Mouse (Mus musculus) brown adipose tissue, adult 24 weeks (tissue): Measurements from ENCODE around the gene Idh3a. TPM values are rescaled to one million over a fixed set of nuclear protein-coding genes. Genes with fewer than 3 reads are reported as not detected.

Experiments
- H3K27ac ChIP-seq: fragments of 200-500 bp; replicated peaks from 2 replicates; pipeline ENCODE4 v1.5.1; 2012; ENCODE audit warnings: low read depth, mild to moderate bottlenecking, low read length
- H3K4me1 ChIP-seq: fragments of 200-500 bp; 2 replicates; pipeline ENCODE4 v1.6.1; 2012; ENCODE audit warnings: low read length, mixed read lengths; ENCODE audit not compliant: control insufficient read depth, insufficient read depth, insufficient read length
- H3K4me3 ChIP-seq: fragments of 200-500 bp; 2 replicates; pipeline ENCODE4 v1.5.1; 2012; ENCODE audit warnings: low read depth, mild to moderate bottlenecking, low read length, moderate library complexity; ENCODE audit not compliant: insufficient read depth
- polyA plus RNA-seq: library from polyadenylated mRNA; stranded (reverse); fragments of >200 nt; gene quantifications from 2 replicates; pipeline ENCODE4 v1.2.4, GENCODE M21; 2012; ENCODE audit not compliant: missing spikeins, insufficient read depth, insufficient read length

Gene Idh3a
- polyA plus RNA-seq, 1 experiment, result 1,665 TPM

DNA sequence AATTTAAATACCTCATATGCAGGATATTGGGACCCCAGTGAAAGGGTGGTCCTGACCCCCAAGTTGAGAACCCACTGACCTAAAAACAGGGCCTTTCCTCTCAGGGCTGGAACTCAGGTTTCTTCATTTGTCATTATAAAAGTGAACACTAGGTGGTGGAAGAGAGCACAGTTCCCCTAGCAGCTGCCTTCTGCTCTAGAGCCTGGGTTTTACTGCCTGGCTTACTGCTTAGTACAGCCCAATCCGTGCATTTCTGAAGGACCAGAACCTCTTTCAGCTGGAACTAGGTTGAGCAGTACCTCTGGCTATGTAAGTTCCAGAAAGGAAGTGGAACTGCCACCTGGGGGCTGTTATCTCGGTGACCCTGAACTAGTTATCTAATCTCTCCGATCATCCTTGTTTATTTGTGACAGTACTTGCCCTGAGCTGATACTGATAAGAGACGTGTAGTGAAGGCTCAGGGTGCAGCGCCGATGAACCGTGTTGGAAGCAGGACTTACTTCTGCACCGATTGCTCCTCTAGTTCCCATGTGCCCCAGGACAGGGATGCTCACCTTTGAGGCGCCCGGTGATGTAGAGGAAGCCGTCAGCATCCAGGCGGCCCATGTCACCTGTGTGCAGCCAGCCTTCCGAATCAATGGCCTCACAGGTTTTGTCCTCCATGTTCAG lies 28.2 kb downstream of the Idh3a start:
- no peak overlapping the region for H3K27ac ChIP-seq
- H3K4me1 ChIP-seq, result no peaks in the 10 kb centered on the region
- no peak overlapping the region for H3K4me3 ChIP-seq

GRCm38 (mm10) chr9:54627240-54627639 lies 41.1 kb downstream of the Idh3a start:
- no peaks in the 10 kb centered on the region for H3K4me1 ChIP-seq
- no peak overlapping the region for H3K4me3 ChIP-seq
- no peak overlapping the region for H3K27ac ChIP-seq

- Histone ChIP-seq H3K4me3 (no peak overlapping the region), H3K4me1 (no peaks in the 10 kb centered on the region), H3K27ac (no peak overlapping the region)
These were observed 42.6 kb downstream of the Idh3a start for GRCm38 (mm10) chr9:54628752-54629151.

DNA sequence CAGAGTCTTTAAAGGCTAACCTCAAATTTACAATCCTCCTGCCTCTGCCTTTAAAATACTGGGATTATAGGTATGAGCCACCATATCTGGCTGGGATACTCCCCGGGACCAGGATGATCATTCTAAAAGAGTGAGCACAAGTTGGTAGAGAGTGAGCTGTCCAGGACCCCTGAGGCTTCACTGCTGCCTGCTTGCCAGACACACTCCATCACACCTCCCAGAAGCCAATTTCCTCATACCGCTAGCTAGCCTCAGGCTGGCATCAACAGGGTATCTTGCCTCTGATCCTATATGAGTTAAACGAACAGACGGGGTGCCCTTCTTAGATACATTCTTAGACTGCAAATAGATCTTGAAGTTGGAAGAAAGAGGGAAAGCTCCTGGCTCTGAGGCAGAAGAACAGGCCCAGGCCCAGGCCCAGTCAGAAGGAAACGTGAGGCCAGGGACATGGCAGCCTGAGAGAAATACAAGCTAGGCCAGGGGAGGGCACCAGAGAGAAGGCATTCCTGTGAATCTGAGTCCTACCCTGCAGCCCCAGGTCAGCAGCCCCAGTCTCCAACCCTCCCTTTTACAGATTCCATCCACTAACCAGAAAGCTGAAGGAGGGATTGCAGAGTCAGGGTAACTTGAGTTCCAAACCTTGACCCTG lies 43.6 kb downstream of the Idh3a start:
- Histone ChIP-seq H3K4me1 (no peaks in the 10 kb centered on the region), H3K4me3 (no peak overlapping the region), H3K27ac (no peak overlapping the region)

DNA sequence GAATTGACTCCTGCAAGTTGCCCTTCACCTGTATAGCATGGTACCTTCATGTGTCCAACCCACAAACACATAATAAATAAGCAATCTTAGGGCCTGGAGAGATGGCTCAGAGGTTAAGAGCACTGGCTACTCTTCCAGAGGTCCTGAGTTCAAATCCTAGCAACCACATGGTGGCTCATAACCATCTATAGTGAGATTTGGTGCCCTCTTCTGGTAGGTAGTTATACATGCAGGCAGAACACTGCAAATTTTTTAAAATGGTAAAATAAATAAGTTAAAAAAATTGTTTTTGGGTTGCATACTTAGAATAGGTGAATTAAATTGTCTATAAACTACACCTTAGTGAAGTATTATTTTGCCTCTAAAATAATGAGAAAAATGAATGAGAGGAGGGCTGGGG lies 44.8 kb downstream of the Idh3a start:
- no peak overlapping the region for H3K27ac ChIP-seq
- H3K4me1 ChIP-seq, result no peaks in the 10 kb centered on the region
- no peak overlapping the region for H3K4me3 ChIP-seq

GRCm38 (mm10) chr9:54633401-54633800 lies 47.3 kb downstream of the Idh3a start:
- no peak overlapping the region for H3K27ac ChIP-seq
- no peak overlapping the region for H3K4me3 ChIP-seq
- H3K4me1 ChIP-seq, result no peaks in the 10 kb centered on the region

DNA sequence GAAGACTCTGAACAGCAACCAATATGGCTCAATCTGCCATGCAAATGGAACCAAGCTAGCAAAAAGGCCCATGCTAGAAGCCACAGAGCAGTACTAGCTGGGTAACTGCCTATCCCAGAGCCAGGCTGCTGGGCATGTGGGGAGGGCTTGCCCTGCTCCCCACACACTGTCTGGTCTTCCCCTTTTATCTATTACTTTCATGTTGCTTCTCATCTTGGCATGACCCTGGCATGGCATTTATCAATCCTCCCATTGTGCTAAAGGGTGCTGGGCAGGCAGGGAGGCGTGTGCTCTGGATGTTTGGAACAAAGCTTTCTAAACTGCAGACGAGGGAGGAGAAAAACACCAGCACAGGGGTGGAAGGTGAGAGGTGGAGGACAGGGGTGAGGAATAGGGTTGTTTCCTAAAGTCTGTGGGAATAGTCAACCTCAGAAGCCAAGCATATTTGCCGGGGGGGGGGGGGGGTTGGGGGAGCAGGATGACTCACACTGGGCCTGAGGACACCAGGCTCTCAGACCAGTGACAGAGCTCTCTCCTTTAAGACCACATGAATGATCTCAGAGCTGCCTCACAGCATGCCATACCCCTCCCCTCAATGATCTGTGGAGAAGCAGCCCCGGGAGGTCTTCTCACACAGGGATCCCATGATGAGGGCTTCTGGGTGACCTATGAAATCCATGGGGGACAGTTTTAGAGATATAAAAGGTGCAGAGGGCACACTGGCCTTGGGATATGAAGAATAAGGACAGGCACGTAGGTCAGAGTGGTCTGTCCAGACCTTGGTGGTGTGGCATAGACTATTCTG lies 51.6 kb downstream of the Idh3a start:
- Histone ChIP-seq H3K4me1 (peaks cover 11% of the 10 kb centered on the region), H3K27ac (no peak overlapping the region), H3K4me3 (no peak overlapping the region)

GRCm38 (mm10) chr9:54639192-54639591 lies 53.1 kb downstream of the Idh3a start:
- Histone ChIP-seq H3K4me3 (no peak overlapping the region), H3K27ac (no peak overlapping the region)

GRCm38 (mm10) chr9:54641548-54641947 lies 55.4 kb downstream of the Idh3a start:
- Histone ChIP-seq H3K27ac (no peak overlapping the region), H3K4me3 (no peak overlapping the region), H3K4me1 (peaks cover 11% of the 10 kb centered on the region)

More at GRCm38 (mm10) chr9:54639192-54639591, 53.1 kb downstream of the Idh3a start:
- peaks cover 11% of the 10 kb centered on the region for H3K4me1 ChIP-seq

DNA sequence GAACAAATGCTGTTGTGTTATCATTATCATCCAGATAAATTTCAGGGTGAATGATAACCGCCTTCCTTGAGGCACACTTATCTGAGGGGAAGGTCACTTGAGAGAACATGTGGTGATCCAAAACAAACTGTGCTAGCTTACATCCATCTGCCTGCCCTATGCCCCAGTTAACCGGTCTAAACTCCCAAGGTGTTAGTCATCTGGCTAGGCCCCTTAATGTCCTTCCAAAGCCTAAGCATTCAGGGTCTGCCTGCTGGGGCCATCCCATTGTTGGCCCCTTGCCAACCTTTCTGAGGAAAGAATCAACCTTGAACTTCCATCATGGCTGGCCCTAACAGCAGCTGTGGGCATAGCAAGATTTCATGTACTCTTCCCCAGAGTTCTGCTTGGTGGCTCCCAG lies 56.0 kb downstream of the Idh3a start:
- Histone ChIP-seq H3K4me3 (no peak overlapping the region), H3K27ac (no peak overlapping the region), H3K4me1 (peaks cover 11% of the 10 kb centered on the region)

DNA sequence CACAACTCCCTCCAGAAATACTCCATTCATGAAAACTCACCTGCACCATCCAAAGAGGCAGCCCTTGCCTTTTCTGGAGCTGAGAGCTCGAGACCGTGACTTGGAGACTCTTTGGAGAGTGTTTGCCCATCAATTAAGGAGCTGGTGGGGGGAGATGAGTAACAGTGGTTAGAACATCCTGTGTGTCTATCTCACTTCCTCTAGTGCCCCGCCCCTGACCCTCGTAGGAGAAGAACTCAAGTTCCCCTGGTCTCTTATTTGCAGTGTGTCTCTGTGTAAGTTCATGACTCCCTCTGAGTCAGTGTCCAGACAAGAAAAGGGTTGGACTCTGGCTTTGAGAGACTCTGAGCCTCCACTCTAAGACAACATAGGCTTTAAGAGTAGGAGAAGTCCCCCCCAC lies 56.4 kb downstream of the Idh3a start:
- Histone ChIP-seq H3K4me3 (no peak overlapping the region), H3K4me1 (peaks cover 11% of the 10 kb centered on the region), H3K27ac (no peak overlapping the region)

GRCm38 (mm10) chr9:54643179-54643578 lies 57.0 kb downstream of the Idh3a start:
- Histone ChIP-seq H3K4me3 (no peak overlapping the region), H3K27ac (no peak overlapping the region), H3K4me1 (peaks cover 11% of the 10 kb centered on the region)

DNA sequence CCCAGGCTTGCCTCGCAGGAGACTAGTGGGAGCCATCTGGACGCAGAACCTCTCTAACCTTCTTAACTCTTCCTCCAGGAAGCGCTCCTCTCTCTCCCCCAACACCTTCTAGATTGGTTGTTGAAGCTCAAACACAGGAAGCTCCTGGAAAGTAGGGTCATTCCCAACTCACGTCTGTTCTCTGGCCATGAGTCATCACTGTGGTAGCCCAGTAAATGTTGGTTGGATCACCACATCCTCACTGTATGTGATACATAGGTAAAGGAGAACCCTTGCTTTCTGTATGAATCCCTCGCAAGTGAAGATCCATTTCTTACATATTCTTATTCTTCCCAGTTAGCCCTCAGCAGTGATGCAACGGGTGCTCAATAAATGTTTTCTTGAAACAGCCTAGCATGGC lies 59.4 kb downstream of the Idh3a start:
- Histone ChIP-seq H3K27ac (no peak overlapping the region), H3K4me1 (0 out of 2 replicates have a peak, but pooled peaks cover 2% of the 10 kb centered on the region), H3K4me3 (no peak overlapping the region)

DNA sequence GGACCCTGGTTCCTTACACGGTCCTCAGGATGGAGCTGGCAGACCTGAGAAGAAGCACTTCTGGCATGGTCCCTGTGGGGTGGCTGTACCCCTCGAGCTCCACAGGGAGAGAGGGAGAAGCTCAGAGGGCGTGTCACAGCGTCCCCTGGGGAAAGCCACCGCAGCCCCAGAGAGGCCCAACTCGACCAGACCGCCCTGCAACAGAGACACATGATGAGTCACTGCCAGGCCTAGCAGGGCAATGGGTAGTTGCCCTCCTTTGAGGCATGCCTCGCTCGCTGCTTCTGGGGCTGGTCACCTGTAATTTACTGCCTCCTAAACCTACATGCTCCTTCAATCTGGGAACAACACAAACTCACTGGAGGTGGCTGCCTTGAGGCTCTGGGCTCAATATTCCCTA lies 60.1 kb downstream of the Idh3a start:
- no peak overlapping the region for H3K27ac ChIP-seq
- H3K4me1 ChIP-seq, result 0 out of 2 replicates have a peak, but pooled peaks cover 2% of the 10 kb centered on the region
- H3K4me3 ChIP-seq, result no peak overlapping the region

- no peak overlapping the region for H3K27ac ChIP-seq
- H3K4me1 ChIP-seq, result no peaks in the 10 kb centered on the region
- no peak overlapping the region for H3K4me3 ChIP-seq
These were observed 61.3 kb downstream of the Idh3a start for GRCm38 (mm10) chr9:54647456-54647855.
